Mouse (Mus musculus) lung, embryonic 15.5 days (tissue): ENCODE measurements around the gene Dnah2. TPM values are rescaled to one million over a fixed set of nuclear protein-coding genes. Genes with fewer than 3 reads are reported as not detected.

ENCODE experiments used
- ATAC-seq: fragments of 200-750 bp; cut with Nextera tagmentation; 2 replicates; pipeline ENCODE4 v1.8.0; 2017; ENCODE audit warnings: moderate number of reproducible peaks, borderline replicate concordance; ENCODE audit not compliant: low FRiP score, low TSS enrichment; ENCODE audit errors: extremely low read depth
- H3K27ac ChIP-seq: fragments of 300-500 bp; sonication (generic); 2 replicates; pipeline ENCODE4 v1.5.1; 2015; ENCODE audit warnings: moderate library complexity, mild to moderate bottlenecking, inconsistent platforms
- H3K27me3 ChIP-seq: fragments of 300-500 bp; sonication (generic); 2 replicates; pipeline ENCODE4 v1.6.1; 2015; ENCODE audit warnings: inconsistent platforms
- H3K36me3 ChIP-seq: fragments of 300-500 bp; sonication (generic); 2 replicates; pipeline ENCODE4 v1.6.1; 2015; ENCODE audit warnings: inconsistent platforms
- H3K4me1 ChIP-seq: fragments of 300-500 bp; sonication (generic); 2 replicates; pipeline ENCODE4 v1.6.1; 2015; ENCODE audit warnings: inconsistent platforms
- H3K4me2 ChIP-seq: fragments of 300-500 bp; sonication (generic); 2 replicates; pipeline ENCODE4 v1.6.1; 2015; ENCODE audit warnings: inconsistent platforms, mild to moderate bottlenecking, moderate library complexity
- H3K4me3 ChIP-seq: fragments of 300-500 bp; sonication (generic); 2 replicates; pipeline ENCODE4 v1.5.1; 2015; ENCODE audit warnings: mild to moderate bottlenecking, inconsistent platforms
- H3K9ac ChIP-seq: fragments of 300-500 bp; sonication (generic); 2 replicates; pipeline ENCODE4 v1.6.1; 2015; ENCODE audit warnings: inconsistent platforms
- H3K9me3 ChIP-seq: fragments of 300-500 bp; sonication (generic); 2 replicates; pipeline ENCODE4 v1.6.1; 2016; ENCODE audit warnings: inconsistent platforms
- WGBS: fragments of 180-500 bp; shearing (Covaris S2); methylation state at CpG from one replicate; pipeline ENCODE4 v1.1.7; 2015; 5-methylcytosine and 5-hydroxymethylcytosine counted together
- polyA plus RNA-seq: library from polyadenylated mRNA; unstranded; fragments of >200 nt; fragmentation: Nextera tagmentation; extraction: Ambion mirVana; gene quantifications from 2 replicates; pipeline ENCODE4 v1.2.1, GENCODE M21; 2015

Gene Dnah2
- polyA plus RNA-seq, 1 experiment from 2014 or later = 1.1 TPM

DNA sequence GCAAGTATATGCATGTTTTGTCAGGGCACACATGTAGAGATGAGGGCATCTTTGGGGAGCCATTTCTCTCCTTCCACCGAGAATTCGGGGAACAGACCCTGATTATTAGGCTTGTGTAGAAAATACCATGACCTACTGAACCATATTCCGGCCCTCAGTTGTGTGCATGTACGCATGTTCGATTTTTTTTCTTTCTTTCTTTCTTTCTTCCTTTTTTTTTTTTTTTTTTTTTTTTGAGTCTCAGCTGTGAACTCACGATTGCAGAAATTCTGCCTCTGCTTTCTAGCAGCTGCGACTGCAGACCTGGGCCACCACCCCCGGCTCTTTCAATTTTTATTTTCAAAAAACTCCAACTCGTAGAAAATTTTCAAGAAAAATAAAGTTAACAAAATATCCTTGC, 23.2 kb downstream of the Dnah2 start:
- Histone ChIP-seq H3K36me3 (no peaks in the 10 kb centered on the region), H3K27ac (no peak overlapping the region), H3K4me1 (peaks cover 5% of the 10 kb centered on the region; the same call in 1 of the 2 replicates), H3K4me3 (no peak overlapping the region), H3K9me3 (no peaks in the 10 kb centered on the region), H3K9ac (no peak overlapping the region), H3K27me3 (no peaks in the 10 kb centered on the region), H3K4me2 (no peak overlapping the region)
- ATAC-seq = no peak
- 77% methylated on average over 9 of the region's 9 CpGs for WGBS

DNA sequence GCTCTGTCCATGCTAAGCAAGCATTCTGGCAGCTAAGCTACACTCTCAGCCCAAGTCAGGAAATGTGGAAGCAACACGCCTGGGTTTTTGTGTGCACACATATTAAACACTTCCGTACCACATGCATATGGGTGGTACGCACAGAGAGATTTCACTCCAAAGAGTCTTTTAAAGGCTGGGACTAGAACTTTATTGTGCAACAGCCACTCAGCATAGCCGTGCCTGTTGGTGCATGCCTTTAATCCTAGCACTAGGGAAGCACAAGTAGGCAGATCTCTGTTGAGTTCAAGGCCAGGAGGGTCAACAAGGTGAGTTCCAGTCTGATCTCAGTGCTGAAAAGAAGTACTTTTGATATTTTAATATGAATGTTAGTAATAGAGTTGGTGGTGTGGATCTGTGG, 25.3 kb downstream of the Dnah2 start:
- Histone ChIP-seq H3K9ac (no peak overlapping the region), H3K9me3 (no peaks in the 10 kb centered on the region), H3K4me2 (no peak overlapping the region), H3K27ac (no peak overlapping the region), H3K4me1 (peaks cover 5% of the 10 kb centered on the region; the same call in 1 of the 2 replicates), H3K27me3 (no peaks in the 10 kb centered on the region), H3K4me3 (no peak overlapping the region), H3K36me3 (no peaks in the 10 kb centered on the region)
- no peak for ATAC-seq
- WGBS = 83% methylated on average over 4 of the region's 4 CpGs

DNA sequence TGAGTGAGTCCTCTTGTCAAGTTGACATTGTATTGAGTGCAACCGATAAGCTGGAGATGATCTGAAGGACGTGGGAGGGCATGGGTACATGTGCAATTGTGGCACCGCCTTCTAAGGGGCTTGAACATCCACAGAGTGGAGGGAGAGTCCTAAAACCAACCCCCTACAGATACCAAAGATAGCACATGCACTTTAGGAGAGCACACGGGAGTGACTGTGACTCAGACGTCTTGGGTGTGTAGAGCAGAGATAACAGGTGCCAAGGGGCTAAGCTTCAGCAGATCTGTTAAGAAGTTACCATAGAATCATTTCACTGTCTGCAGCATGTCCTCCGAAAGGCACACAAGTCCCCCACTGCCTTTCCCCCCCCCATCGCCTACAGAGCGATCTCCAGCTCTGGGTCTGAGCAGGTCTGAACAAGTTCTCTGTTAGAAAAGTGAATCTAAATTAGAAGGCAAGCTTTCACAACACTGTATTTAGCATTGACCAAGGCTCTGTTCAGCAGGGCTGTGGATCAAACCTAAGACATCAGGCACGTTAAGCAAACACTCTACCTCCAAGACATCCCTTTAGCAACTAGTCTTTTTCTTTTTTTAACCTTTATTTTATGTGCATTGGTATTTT, 27.3 kb downstream of the Dnah2 start:
- peaks cover 6% of the 10 kb centered on the region; the same call in 1 of the 2 replicates for H3K4me1 ChIP-seq
- WGBS = 81% methylated on average over 9 of the region's 9 CpGs
- no peaks in the 10 kb centered on the region for H3K27me3 ChIP-seq
- no peak overlapping the region for H3K4me3 ChIP-seq
- no peak for ATAC-seq
- H3K27ac ChIP-seq = no peak overlapping the region
- H3K9ac ChIP-seq = no peak overlapping the region
- no peaks in the 10 kb centered on the region for H3K9me3 ChIP-seq
- no peak overlapping the region for H3K4me2 ChIP-seq
- H3K36me3 ChIP-seq = no peaks in the 10 kb centered on the region

DNA sequence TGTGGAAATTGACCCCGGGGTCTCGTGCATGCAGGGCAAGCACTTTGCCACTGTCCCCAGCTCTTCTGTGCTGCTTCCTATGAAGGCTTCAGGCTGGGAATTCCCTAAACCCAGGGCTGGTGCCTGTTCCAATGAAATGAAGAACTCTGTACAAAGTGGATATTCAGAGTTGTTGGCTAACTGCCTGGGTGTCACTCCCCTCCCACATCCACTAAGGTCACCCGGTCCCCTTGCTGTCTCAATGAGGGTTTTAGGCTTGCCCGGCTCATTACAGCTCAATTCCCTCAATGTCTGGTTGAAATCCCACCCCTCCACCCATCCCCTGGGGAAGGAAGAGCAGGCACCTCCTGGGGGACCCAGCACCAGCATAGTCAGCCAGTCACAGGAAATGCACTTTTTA, 28.9 kb downstream of the Dnah2 start:
- no peak overlapping the region for H3K27ac ChIP-seq
- H3K9me3 ChIP-seq = no peaks in the 10 kb centered on the region
- H3K9ac ChIP-seq = no peak overlapping the region
- no peaks in the 10 kb centered on the region for H3K36me3 ChIP-seq
- 66% methylated on average over 4 of the region's 4 CpGs for WGBS
- no peak overlapping the region for H3K4me3 ChIP-seq
- peaks cover 17% of the 10 kb centered on the region for H3K4me1 ChIP-seq
- H3K4me2 ChIP-seq = no peak overlapping the region
- ATAC-seq = no peak
- H3K27me3 ChIP-seq = no peaks in the 10 kb centered on the region

DNA sequence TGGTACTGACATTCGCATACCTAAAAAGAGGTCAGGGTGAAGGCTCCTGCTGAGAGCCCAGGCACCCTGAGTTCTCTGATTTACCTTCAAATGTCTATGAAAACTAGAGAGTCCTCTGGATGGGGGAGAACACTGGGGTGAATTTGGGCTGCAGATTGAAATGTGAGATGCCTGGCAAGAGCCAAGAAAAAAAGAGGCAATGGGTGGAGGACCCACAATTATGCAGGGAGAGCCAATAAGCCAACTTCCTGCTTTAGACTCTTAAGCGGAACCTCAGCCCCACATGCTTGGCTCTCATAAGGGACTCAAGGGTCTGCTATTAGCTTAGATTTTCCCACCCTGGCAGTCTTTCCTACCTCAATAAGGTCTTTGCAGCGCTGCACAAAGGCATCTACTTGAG, 32.2 kb downstream of the Dnah2 start:
- Histone ChIP-seq H3K36me3 (no peaks in the 10 kb centered on the region), H3K4me1 (peaks cover 17% of the 10 kb centered on the region), H3K27ac (no peak overlapping the region), H3K4me3 (no peak overlapping the region), H3K4me2 (no peak overlapping the region), H3K9ac (no peak overlapping the region), H3K27me3 (no peaks in the 10 kb centered on the region), H3K9me3 (no peaks in the 10 kb centered on the region)
- ATAC-seq = no peak
- 52% methylated on average over 3 of the region's 3 CpGs for WGBS

DNA sequence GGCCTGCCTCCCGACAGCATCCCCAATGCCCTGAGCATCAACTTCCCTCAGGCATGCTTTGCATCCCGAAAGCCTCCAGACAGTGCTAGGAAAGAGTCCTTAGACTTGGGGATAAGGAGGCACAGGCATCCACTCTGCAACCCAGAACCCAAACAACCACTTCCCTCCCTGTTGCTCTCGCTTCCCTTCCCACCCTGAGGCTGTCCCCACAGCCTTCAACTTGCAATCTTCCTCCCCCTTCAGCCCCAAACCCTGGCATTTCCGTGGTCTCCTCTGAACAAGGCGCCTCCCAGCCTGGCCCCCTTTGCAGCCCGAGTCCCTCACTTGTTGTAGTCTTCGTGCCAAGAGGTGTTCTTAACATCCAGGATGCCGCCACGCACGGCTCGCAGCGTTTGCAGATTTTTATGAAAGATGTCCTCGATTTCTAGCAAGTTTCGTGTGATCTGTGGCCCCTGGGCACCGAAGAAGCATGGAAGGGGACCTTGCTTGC, 32.7 kb downstream of the Dnah2 start:
- H3K4me2 ChIP-seq = no peak overlapping the region
- no peaks in the 10 kb centered on the region for H3K9me3 ChIP-seq
- no peaks in the 10 kb centered on the region for H3K27me3 ChIP-seq
- H3K4me3 ChIP-seq = no peak overlapping the region
- no peak for ATAC-seq
- peaks cover 17% of the 10 kb centered on the region for H3K4me1 ChIP-seq
- WGBS = 45% methylated on average over 15 of the region's 15 CpGs
- H3K27ac ChIP-seq = no peak overlapping the region
- no peaks in the 10 kb centered on the region for H3K36me3 ChIP-seq
- H3K9ac ChIP-seq = no peak overlapping the region

DNA sequence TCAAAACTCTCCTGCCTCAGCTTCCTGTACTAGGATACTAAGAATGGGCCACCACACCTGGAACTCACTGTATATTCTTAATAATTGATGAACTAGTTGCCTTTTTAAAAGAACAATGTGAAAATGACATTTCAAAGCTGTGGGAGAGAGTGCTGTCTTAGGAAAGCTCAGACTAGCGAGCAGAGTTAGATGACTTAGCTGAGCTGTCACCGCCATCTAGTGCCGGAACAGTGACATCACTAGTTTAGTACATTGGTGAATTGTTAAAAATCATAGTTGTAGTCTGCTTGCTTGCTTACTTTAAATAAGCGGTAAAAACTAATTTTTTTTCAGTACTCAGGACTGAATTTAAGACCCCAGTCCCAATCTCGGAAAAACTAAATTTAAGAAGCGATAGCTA, 35.1 kb downstream of the Dnah2 start:
- ATAC-seq = peak; percentile 29; the same call in 1 of the 2 replicates
- Histone ChIP-seq H3K4me3 (no peak overlapping the region), H3K27ac (no peak overlapping the region), H3K4me1 (peaks cover 17% of the 10 kb centered on the region), H3K9me3 (no peaks in the 10 kb centered on the region), H3K36me3 (no peaks in the 10 kb centered on the region), H3K9ac (no peak overlapping the region), H3K4me2 (no peak overlapping the region), H3K27me3 (no peaks in the 10 kb centered on the region)
- WGBS = 9% methylated on average over 6 of the region's 6 CpGs

DNA sequence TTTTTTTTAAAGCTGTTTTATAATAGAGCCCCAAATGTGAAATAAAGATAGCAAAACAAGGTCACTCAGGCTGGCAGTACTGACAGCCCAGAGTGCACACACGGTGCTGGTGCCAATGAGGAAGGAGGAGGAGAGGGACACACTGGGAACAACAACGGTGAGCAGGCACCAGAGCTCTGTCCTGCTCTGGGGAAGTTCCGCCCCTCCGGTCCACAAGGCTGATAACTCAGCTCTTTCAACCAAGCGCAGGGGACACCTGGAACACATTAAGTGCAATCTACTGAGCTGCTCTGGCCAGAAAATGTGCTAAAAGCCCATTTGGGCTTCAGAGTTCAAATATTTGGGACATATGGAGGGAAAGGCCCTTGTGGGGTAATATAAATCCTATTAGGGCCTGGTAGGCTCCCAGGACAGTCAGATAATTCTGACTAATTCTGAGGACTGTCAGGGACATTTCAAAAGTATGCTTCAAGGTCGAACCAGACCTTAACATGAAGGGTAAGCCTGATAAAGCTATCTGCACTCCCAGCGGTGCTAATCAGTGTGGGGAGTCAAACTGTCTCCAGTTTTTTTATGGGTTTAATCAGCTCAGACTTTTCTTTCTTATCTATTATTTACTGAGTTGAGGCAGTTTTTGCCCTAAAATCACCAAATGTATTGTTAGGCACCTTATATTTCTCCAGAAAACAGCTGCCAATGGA, 38.0 kb downstream of the Dnah2 start:
- H3K4me3 ChIP-seq = no peak overlapping the region
- ATAC-seq = no peak
- H3K36me3 ChIP-seq = no peaks in the 10 kb centered on the region
- H3K4me2 ChIP-seq = no peak overlapping the region
- no peak overlapping the region for H3K9ac ChIP-seq
- H3K27ac ChIP-seq = no peak overlapping the region
- WGBS = 23% methylated on average over 7 of the region's 7 CpGs
- no peaks in the 10 kb centered on the region for H3K27me3 ChIP-seq
- H3K4me1 ChIP-seq = peaks cover 3% of the 10 kb centered on the region; the same call in 1 of the 2 replicates
- no peaks in the 10 kb centered on the region for H3K9me3 ChIP-seq

DNA sequence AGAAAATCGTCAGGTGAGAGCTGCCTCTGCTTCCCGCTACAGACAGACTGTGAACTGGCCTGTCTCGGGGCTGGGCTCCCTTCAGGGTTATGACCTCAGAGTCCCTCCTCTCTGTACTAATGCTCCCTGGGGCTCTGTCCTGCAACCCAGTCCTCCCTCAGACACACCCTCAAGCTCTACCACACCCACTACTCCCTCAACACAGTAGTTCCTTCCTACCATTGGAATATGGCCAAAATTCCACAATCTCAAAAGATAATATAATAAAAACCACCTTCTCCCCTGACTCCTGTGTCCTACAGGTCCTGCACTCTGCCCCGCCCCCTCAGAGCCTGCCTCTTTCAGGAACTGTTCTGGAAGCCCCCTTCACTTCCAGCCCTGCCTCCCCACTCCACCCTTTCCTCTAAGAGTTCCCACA, 45.0 kb downstream of the Dnah2 start:
- Histone ChIP-seq H3K27ac (peak overlapping the region; percentile 1; the same call in 1 of the 2 replicates), H3K4me3 (no peak overlapping the region), H3K9me3 (no peaks in the 10 kb centered on the region), H3K27me3 (no peaks in the 10 kb centered on the region), H3K9ac (no peak overlapping the region), H3K36me3 (no peaks in the 10 kb centered on the region), H3K4me2 (no peak overlapping the region), H3K4me1 (peaks cover 21% of the 10 kb centered on the region)
- ATAC-seq = peak; percentile 72
- 24% methylated on average over 4 of the region's 4 CpGs for WGBS

DNA sequence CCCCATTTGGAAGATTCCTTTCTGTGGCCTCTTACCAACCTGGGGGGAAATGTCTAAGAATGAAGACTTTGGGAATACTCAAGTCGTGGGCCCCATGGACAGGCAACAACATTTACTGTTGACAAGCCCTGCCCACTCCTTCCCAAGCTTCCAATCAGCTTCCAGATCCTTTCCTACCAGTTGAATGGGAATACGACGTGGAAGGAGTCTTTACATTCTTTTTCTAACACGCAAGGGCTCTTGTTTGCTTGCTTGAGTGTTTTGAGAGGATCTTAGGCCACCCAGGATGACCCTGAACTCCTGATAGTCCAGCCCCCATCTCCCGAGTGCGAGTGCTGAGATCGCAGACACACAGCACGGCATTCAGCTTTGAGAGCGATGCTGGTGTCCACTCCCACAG, 47.4 kb downstream of the Dnah2 start:
- Histone ChIP-seq H3K27me3 (no peaks in the 10 kb centered on the region), H3K4me2 (peak overlapping the region; percentile 45), H3K4me3 (peak overlapping the region; percentile 15), H3K4me1 (peaks cover 21% of the 10 kb centered on the region), H3K27ac (no peak overlapping the region), H3K9ac (no peak overlapping the region), H3K9me3 (no peaks in the 10 kb centered on the region), H3K36me3 (no peaks in the 10 kb centered on the region)
- no peak for ATAC-seq
- WGBS = 10% methylated on average over 9 of the region's 9 CpGs

DNA sequence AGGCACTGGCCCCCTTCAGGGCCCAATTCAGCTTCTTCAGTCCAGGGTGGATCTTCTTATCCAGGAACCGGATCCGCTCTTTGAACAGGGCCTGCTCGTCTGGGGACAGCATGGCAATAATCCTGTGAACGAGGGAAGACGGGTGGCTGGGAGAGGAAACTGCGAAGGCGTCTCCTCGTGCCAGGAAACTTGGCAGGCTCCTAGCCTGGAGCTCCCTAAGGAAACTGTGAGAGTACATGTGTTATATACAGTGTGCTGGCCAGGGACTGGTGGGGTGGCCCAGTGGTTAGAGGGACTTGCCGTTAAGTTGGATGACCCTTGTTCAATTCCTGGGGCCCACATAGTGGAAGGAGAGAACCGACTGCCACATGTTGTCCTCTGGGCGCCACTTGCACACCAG, 49.8 kb downstream of the Dnah2 start:
- Histone ChIP-seq H3K27ac (no peak overlapping the region), H3K4me3 (no peak overlapping the region), H3K4me1 (peaks cover 21% of the 10 kb centered on the region), H3K36me3 (no peaks in the 10 kb centered on the region), H3K4me2 (no peak overlapping the region), H3K9ac (no peak overlapping the region), H3K27me3 (no peaks in the 10 kb centered on the region), H3K9me3 (no peaks in the 10 kb centered on the region)
- no peak for ATAC-seq
- 66% methylated on average over 11 of the region's 11 CpGs for WGBS

DNA sequence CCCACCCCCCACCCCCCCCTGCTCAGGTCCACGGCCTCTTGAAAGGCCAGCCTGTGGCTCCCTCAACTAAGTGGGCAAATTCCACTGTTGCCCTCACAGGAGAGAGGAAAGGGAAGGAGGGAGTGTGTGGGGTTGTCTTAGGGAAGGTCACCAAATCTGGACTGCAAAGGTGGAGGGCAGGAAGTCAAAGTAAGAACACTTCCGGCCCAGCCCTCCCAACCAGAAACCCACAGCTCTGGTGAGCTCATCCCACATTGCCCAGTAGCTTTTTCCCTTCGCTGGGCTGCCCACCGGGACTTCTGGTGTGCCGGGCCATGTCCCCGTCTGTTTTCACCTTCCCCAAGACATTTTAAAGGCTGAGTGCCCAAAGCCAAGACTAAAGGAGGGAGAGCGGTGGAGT, 57.2 kb downstream of the Dnah2 start:
- Histone ChIP-seq H3K9ac (no peak overlapping the region), H3K4me1 (no peaks in the 10 kb centered on the region), H3K27me3 (no peaks in the 10 kb centered on the region), H3K9me3 (no peaks in the 10 kb centered on the region), H3K36me3 (no peaks in the 10 kb centered on the region), H3K27ac (no peak overlapping the region), H3K4me2 (no peak overlapping the region), H3K4me3 (no peak overlapping the region)
- 62% methylated on average over 7 of the region's 7 CpGs for WGBS
- no peak for ATAC-seq
